Mouse (Mus musculus) cerebellum, adult 11-12 months (tissue): ENCODE results near the gene Arhgap18.

Experiments used
- DNase-seq: peaks from one replicate; pipeline ENCODE4 v3.0.0; 2022

The Arhgap18 gene

DNA sequence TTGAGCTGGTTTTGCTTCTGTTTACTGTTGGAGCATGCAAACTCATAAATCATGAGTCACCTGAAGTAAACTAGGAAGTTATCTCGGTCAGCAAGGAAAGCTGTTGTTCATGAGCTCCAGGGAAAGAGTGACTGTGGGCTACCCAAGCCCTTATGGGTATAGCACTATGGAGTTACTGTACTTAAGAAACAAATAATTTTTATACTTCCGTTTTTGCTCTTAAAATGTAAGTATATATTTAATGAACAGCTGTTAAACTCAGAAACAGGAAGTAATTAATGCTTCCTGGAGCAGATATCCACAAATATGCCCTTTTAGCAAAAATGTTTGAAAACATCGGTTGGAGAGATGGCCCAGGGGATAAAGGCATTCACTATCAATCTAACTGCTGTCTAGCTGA, 27.4 kb downstream of the Arhgap18 start:
- DNase-seq: no peak

DNA sequence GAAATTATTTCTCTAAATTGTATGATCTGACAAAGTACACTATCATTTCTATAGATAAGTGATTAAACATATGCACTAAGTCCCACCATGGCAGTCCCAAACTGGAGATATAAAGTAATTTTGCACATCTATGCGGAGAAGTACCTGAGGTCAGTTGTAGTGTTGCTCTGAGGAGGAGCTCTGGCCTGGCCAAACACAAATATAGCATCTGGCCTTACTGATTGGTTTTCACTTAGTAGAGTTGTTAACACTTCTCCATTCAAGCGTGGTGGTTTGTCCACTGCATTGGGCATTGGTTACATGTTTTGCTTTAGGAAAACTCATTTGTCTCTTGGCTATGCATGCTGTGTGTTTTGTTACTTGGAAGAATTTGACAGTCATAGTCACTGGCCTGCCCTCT, 36.5 kb downstream of the Arhgap18 start:
- DNase-seq: no peak

DNA sequence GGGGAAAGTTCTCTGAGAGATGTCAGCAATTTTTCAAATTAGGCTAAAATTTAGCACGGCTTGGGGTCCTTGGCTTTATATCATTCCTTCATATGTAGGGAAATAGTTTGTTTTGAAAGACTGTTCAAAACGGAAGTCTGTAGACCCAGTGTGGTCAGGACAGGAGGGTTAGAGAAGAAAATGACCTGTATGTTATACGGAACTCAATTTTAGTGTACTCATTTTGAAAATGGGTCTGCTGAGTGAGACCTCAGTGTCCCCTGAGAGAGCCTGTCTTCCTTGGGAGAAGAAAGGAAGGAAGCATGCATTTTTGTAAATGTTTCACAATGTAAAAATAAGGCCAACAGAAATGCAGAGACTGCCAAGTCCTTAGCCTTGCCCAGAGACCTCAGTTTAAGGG, 38.6 kb downstream of the Arhgap18 start:
- DNase-seq: no peak

DNA sequence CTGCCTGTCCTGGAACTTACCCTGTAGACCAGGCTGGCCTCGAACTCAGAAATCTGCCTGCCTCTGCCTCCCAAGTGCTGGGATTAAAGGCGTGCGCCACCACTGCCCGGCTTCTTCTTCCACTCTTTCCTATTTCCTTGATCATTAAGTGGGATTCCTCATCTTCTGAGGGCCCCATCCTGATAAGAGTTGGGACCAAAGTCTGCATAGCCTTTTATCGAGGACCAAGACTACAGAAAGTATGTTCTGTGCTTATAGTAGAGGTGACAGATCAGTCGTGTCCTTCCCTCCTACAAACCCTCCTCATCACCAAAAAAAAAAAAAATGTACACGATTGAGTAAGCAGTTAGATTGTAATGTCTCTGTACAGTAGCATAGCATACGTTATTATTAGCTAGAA, 39.8 kb downstream of the Arhgap18 start:
- DNase-seq: no peak

DNA sequence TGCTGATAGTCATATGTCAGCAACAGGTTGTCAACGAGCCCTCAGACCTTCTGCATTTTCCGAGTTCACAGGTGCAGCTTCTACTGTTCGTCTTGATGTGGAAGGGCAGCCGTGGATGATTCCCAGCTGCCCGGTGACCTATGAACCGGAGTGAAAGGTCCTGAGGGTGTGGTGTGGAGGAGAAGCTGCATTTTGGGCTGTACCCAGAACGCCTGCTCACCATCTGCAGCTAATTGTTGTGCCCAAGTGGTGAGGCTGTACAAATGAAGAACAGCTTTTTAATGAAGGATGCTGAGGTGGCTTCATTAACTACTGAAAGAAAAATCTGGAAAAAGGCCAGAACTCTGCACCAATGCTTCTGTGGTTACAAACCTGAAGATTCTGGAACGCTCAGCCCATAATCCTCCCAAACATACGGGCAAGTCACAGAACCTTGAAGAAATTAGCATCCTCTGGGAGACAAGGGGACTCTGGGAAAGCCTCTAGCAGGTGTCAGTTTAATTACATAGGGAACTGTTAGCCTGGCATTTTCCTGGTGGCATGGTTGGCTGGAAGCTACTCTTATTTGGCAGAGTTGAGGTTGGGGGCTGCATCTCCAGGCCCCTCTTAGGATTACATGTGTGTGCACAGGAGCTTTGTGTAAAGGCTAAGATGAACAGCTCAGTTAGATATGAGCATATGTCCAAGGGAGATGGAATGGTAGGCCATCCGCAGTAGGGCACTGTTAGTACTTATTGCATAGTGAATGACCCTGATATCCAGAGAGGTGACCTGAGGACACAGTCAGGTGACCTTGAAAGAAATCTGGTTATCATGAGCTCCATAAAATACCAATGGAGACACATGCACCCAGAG, 43.4 kb downstream of the Arhgap18 start:
- no peak for DNase-seq

DNA sequence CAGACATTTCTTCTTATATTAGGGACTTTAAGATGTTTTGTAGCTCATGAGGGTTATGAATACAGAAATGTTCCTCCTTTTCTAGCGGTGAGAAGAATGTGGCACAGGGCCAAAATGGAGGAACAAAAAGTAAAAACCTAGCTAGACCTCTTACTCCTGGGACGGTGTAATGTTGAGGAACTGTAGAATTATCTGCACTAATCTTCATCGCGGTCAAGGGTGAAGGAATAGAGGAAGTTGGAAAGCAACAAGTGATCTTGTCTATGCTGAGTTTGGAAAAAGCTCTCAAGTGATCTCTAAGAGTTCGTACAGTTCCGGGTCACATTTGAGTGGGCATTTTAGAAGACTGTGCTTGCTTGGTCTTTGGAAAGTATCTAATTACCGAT, 44.1 kb downstream of the Arhgap18 start:
- DNase-seq: no peak

DNA sequence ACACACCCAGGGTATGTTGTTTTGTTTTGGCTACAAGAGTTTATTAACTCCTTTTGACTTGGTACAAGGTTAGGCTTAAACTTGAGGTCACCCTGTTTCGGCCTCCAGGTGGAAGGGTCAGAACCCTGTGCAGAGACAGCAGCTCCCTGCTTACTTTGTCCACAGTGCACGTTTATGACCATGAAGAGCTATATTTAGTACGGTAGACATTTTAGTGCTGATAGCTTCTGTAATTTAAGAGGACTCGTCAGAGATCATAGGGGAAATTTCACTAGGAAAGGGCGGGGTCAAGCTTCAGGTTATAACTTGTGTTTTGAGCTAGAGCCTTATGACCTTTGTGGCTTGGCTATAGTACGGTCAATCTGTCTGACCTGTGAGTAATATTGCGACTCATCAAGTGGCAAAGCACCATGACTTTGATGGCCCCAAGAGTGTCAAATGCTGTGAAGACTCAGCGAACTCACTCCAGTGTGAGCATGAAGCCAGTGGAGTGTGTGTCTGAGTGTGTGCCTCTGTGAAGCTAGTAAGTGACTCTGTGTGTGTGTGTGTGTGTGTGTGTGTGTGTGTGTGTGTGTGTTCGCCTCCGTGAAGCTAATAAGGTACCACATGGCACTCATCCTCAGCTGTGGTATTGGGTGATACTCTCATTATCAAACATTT, 45.7 kb downstream of the Arhgap18 start:
- DNase-seq: no peak

DNA sequence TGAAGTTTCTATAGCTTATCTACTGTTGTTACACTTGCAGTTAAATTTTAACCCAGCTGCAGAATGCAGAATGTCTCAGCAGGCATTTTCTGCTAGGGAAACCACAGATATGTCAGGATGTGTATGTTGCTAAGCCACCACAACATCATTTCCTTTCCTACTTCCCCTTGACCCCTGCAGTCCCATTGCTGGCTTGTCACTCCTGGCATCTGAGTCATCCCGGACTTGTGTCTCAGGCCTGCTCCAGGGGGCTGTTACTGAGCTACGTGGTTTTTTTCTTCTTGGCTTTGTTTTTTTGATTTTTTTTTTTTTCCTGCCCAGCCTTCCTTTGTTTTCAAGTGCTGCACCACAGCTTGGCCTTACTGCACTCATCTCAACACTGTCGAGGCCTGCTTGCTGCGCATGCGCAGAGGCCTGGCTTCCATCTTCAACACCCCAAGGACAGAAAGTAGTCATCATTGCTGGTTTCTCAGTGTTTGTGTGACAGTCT, 46.4 kb downstream of the Arhgap18 start:
- no peak for DNase-seq

DNA sequence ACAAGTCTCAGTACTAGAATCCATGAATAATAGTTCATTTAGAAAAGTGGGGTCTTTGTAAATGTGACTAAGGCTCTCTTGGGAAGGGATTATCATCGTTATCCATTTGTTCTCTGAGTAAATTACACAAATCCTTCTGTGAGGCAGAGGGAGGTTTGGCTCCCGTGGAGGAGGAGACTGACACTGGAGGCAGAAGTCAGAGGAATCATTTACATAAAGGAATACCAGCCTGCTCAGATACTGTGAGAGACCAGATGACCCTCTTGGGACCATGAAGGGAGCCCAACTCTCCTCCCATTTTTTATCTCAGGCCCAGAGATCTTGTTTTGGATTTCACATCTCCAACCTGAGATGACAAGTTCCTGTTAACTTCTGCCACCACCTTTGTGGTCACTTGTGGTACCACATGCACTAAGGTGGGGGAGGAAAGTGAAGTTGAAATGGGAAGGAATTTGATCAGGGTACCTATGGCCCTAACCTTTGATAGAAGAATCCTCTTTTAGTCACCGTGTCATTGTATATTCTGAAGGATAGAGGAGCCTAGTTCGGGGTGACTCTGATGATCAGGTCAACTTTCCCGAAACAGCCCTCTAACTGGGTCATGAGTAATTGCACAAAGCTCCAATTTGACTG, 51.2 kb downstream of the Arhgap18 start:
- DNase-seq: no peak

DNA sequence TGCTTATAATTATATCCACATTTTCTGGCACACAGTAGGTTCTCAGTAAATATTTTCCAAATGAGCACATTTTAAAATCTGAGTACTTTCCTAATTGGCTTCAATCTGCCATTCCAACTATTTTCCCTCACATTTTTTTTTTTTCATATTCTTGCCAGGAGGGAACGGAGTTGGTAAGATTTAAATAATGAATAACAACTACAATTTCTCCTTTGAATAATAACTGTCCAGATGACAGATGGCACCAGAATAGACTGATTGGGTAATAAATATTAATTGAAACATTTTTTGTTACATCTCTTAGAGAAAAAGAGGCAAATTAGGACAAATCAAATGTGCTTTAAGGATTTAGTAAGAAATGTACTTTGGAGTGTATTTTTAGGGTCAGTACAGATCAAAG, 51.8 kb downstream of the Arhgap18 start:
- no peak for DNase-seq

DNA sequence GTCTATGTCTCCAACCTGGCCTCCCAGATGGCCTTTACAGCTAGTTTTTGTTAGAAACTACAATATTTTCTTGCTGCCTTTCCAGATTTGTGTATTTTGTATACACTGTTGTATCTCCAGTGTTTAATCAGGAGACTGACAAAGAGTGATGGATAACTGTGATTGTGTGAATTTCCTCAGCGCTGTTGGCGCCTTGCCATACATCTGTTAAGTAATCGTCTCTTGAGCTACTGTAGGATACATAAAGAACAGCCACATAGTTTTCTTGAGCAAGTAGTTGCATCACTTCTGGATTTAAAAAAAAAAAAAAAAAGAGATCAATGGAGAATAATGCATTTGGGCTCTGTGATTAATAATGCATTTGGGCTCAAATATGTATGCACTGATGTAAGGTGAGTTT, 52.9 kb downstream of the Arhgap18 start:
- DNase-seq: no peak

DNA sequence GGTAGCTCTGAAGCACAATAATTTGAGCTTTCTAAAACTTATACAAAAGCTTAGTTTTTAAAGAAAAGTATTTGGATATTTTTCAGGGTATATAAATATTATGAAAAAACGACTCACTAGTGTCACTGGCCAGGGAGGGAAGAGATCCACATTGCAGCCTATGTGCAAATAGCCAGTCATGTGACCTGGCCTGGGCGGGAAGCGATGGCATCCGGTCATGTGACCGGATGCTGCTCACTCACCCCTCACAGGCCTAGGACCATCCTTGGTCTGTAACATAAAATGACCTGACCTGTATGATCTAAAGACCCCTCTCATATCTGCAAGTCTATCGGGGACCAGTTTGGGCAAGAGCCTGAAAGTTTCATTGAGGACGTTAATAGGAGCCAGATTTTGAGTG, 56.8 kb downstream of the Arhgap18 start:
- no peak for DNase-seq

DNA sequence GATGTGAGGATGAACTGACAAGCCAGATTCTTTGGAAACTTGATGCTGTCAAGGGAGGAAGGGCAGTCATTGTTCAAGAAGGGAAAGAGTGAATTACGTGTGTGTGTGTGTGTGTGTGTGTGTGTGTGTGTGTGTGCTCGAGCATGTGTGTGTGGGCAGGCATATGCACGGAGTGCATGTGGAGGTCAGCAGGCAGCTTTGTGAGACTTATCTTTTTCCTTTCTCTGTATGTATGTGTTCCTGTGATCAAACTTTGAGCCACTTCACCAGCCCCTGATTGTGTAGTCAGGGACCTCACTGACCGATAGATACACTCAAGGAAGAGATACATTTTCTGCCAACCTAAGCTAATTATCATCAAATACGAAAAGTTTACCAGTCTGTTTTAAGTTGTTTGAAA, 57.6 kb downstream of the Arhgap18 start:
- DNase-seq: no peak

DNA sequence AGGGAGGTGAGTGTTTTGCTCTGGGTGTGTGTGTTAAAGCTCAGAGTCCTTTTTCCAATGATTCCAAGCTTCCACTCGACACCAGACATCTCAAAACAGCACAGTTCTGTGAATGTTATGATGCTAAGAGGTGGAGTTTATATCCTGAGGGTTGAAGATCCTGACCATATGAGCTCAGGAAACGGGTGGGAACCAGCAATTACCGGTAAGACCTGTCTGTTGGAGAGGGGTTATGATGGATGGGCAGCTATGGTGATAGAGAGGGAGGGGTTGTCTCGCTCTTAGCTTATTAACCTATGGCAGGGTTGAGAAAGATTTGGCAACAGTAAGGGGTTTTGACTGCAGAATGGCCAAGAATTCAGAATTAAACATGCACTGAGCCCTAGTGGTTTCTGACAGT, 58.1 kb downstream of the Arhgap18 start:
- DNase-seq: no peak

DNA sequence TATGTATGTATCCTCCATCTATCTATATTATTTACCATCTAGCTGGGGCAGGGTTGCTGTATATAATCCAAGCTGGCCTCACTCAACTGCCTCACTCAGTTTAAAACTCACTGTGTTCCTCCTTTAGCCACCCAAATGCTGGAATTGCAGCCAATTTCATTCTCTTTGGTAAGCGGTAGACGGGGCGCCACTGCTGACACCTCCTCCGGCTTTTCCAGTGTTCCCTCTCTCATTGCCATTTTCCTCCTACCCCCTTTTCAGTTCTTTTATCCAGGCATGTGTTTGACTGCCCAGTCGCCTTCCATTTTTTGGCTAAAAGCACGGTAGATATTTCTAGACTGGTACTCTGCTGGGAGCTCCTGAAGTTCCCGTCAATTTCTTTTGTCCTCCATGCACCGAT, 62.4 kb downstream of the Arhgap18 start:
- DNase-seq: no peak

DNA sequence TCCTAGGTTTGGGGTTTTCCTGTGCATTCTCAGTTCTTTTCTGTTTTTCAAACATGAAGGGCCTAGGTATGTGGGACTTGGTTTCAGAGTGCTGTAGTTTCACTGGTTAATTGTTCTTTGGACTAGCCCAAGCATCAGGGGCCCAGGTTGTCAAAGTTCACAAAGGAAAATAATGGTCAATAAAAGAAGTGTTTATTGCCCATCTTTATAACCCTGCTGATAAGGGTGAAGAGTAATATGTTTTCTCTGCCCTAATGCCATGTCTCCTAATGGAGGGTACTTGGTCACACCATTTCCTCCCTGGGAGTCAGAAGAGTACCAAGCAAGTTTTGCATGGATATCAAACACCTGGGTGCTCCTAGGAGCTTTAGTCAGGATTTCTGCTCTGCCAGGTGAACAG, 67.1 kb downstream of the Arhgap18 start:
- no peak for DNase-seq

DNA sequence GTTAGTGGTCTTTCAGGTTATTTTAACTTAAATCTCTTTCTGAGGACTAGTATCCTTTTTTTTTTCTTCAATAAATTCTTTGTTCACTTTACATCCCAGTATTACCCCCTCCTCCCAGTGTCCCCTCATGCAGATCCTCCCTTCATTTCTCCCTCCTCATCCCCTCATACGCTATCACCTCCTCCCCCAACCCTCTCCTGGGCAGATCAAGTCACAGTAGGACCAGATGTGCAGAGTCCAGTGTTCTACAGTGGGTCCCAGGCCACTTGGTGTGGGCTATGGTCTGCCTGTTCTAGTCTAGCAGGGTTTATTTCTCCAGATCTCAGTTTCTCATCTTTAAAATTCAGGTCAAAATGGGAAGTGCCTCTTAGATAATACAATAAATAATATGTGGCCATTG, 67.7 kb downstream of the Arhgap18 start:
- no peak for DNase-seq

DNA sequence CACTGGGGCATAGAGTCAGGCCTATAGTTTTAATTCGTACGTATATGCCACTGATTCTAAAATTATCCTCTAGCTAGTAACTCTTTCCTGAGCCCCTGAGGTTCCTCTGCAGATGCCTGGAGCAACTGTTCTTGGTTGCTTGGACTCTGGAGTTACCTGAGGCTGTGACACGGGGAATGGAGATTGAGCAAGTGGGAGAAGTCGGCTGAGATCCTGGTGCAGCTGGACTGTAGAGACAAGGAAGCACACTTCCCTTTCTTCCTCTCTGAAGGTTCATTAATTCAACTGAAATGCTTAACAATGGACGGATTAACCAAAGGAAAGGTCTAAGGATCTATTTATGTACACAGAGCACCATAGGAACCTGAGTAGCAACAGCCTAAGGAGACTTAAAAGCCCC, 70.8 kb downstream of the Arhgap18 start:
- DNase-seq: no peak

DNA sequence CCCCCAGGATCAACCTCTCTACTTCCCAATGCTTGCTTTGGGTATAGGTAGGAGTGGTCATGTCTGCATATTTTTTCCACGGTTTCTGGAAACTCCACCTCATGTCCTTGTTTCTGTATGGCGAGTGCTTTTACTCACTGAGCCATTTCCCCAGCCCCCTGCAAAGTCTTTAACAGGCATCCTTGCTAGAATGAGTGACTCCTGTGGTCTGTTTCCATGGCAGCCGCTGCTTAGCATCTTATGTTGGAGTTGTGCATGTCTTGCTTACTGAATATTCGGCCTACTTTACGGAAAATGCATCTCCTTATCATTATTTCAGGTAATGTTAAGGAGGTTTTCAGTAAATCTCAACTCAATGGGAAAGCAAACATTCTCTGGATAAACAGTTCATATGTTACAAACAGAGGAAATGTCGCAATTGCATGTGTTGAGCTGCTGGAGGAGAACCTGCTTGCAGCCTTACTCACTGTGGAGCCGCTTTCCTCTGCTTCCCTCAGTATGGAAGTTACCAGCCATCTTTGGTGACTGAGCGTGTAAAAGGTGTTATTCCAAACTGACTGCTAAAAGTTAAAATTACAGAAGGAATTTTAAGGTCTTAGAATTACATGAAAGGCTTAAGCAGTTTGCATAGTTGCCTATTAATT, 72.1 kb downstream of the Arhgap18 start:
- no peak for DNase-seq

DNA sequence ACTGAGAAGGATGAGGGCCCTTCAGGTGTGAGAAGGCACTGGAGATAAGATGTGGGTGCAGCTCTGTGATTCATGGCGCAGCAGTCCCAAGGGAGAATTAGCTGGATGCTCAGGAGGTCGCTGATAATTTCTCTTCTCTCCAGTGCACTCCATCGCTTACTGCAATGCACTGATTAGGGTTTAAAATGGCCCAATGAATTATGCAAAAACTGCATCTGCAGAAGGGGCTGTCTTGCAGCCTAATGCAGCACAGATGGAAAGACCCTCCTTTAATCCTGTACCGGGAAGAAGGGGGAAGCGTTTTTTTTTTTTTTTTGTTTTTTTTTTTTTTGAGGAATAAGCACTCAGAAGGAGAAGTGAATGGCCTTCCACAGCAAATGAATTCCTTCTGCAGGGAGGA, 74.1 kb downstream of the Arhgap18 start:
- no peak for DNase-seq

DNA sequence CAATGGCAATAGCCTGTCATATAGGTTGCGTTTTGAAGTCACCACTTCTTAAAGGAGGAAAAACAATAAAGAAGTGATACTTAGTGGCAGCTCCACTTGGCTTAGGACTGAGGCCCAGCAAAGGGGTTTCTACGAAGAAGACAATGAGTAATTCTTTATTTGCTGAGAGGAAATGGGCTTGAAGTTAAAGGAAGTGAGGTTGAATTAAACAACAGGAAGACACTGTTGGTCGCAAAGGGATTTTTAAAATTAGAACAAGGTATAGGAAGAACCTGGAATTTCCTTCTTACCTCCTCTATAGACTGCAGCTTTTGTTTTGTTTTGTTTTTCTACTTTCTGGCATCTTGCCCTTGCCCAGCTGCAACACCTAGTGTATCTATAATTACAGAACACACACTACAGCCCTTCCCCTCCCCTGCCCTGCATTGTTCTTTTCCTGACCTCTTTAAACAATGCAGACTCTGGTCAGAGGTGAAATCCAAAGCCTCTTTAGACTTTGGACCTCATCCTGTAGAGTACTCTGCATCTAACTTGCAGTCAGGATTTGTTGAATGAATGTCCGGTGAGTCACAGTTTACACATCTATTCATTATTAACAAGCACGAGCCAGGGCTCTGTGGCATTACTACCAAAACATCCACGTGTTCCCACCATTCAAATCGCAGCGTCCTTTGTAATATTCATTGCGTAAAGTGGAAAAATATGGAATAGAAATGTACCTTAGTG, 75.4 kb downstream of the Arhgap18 start:
- no peak for DNase-seq

DNA sequence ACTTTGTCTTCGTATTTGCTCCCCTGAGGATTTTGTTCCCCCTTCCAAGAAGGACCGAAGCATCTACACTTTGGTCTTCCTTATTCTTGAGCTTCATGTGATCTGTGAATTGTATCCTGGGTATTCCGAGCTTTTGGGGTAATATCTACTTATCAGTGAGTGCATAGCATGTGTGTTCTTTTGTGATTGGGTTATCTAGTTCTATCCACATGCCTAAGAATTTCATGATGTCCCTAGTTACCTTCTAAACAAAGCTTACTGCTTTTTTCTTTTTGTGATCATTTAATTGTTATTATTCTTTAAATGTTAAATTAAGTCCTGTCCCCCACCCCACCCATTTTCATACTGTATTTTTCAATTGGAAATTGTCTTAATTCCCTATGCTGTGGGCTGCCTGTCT, 78.8 kb downstream of the Arhgap18 start:
- no peak for DNase-seq
